In the genomic region with DNA sequence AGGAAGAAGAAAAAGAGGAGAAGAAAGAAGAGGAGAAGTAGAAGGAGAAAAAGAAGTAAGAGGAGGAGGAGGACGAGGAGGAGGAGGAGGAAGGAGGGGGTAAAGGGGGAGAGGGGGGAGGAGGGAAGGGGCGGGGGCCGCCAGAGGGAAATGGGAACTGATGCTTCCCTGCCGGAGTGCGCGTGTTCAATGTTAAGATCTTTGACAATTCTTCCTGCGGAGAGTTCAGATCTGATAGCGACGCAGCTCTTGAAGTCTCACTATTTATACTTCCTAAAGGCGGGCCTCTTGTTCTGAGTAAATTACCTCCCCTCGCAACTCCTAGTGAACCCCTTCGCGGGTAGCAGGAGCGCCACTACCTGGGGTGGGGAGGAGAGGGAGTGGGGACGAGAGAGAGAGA, we compare ENCODE assay signal across 8 mouse cellular contexts. TPM values are rescaled to one million over a fixed set of nuclear protein-coding genes. Genes with fewer than 3 reads are reported as not detected.
A peak's percentile ranks its signal among the peaks of the same experiment; 100 is the strongest.
DNase-seq lines count a peak whose midpoint lies in the region; ATAC-seq and TF ChIP-seq lines count a peak whose summit lies in the region.

A gene (minus strand): TSS at position 66 of the 400 bp plus-strand sequence.

- TF ChIP-seq CTCF in left cerebral cortex, adult 2 months (IDR thresholded peaks at IDR 0.05), result no peak
- no peak for TF ChIP-seq CTCF in bone marrow, adult 2 months (IDR thresholded peaks at IDR 0.05; ENCODE audit: control insufficient read depth, insufficient read depth, low read length)

- H3K36me3 ChIP-seq in hindbrain, embryonic 14.5 days (replicated peaks; ENCODE audit: control insufficient read depth, insufficient read depth), result no peaks in the 10 kb centered on the region
- H3K36me3 ChIP-seq in midbrain, embryonic 13.5 days, result no peaks in the 10 kb centered on the region

- no peak within 1 kb of the TSS for H3K27ac ChIP-seq in left cerebral cortex, adult 2 months
- H3K27ac ChIP-seq in bone marrow, adult 2 months (ENCODE audit: control insufficient read depth, insufficient read depth, low read depth, low read length, poor library complexity), result no peak within 1 kb of the TSS; the same call in 1 of the 2 replicates
- H3K27ac ChIP-seq in hindbrain, embryonic 14.5 days, result peak within 1 kb of the TSS; percentile 80
- peak within 1 kb of the TSS; percentile 91 for H3K27ac ChIP-seq in midbrain, embryonic 13.5 days

- TF ChIP-seq POLR2A in bone marrow, adult 2 months (IDR thresholded peaks at IDR 0.05; ENCODE audit: borderline replicate concordance, control insufficient read depth, low read depth, low read length), result no peak

- H3K4me3 ChIP-seq in left cerebral cortex, adult 2 months, result peak within 1 kb of the TSS; percentile 21; the same call in 1 of the 2 replicates
- peak within 1 kb of the TSS; percentile 39 for H3K4me3 ChIP-seq in bone marrow, adult 2 months (replicated peaks; ENCODE audit: control insufficient read depth, low read depth, low read length)
- H3K4me3 ChIP-seq in hindbrain, embryonic 14.5 days (replicated peaks; ENCODE audit: low read length), result peak within 1 kb of the TSS; percentile 39
- peak within 1 kb of the TSS; percentile 61 for H3K4me3 ChIP-seq in midbrain, embryonic 13.5 days (replicated peaks)

- DNase-seq in left cerebral cortex, adult 2 months (ENCODE audit: extremely low spot score in 1 of 2, low spot score in 2 of 2), result no peak
- DNase-seq in left cerebral cortex, adult 18-20 months (ENCODE audit: low spot score in 2 of 2), result no peak
- no peak for DNase-seq in hindbrain, embryonic 14.5 days (ENCODE audit: low spot score)
- no peak for DNase-seq in layer of hippocampus, adult 9-11 months
- no peak for DNase-seq in left cerebral cortex, postnatal 14 days (ENCODE audit: low spot score in 2 of 2)
- DNase-seq in lung, adult 18-20 months, result no peak

- peak within 1 kb of the TSS; percentile 54 for H3K4me2 ChIP-seq in hindbrain, embryonic 14.5 days (replicated peaks)
- peak within 1 kb of the TSS; percentile 63 for H3K4me2 ChIP-seq in midbrain, embryonic 13.5 days (replicated peaks)

- 0% methylated on average over 15 of the region's 15 CpGs for WGBS in bone marrow, adult 2 months
- WGBS in hindbrain, embryonic 14.5 days, result under 1% methylated on average over 15 of the region's 15 CpGs
- WGBS in midbrain, embryonic 13.5 days, result 2% methylated on average over 14 of the region's 15 CpGs

- no peaks in the 10 kb centered on the region for H3K9me3 ChIP-seq in hindbrain, embryonic 14.5 days (ENCODE audit: control insufficient read depth, low read length)
- H3K9me3 ChIP-seq in midbrain, embryonic 13.5 days, result no peaks in the 10 kb centered on the region

- H3K9ac ChIP-seq in hindbrain, embryonic 14.5 days, result peak within 1 kb of the TSS; percentile 55
- peak within 1 kb of the TSS; percentile 84 for H3K9ac ChIP-seq in midbrain, embryonic 13.5 days (replicated peaks)

- intact Hi-C loops in left cerebral cortex, adult 2 months (cut with DNase I), result loop anchor here (5.0 to 10.0 kb wide), 2 partner anchors 234 to 363 kb away; no protein-coding TSS in a partner anchor
- intact Hi-C loops in left cerebral cortex, postnatal 14 days (cut with DNase I), result loop anchor here (10.0 kb wide), 1 partner anchor 363 kb away; no protein-coding TSS in a partner anchor

- no peak for ATAC-seq in hindbrain, embryonic 14.5 days (ENCODE audit: low FRiP score)
- ATAC-seq in midbrain, embryonic 13.5 days, result peak; percentile 11; the same call in 1 of the 2 replicates

- peaks cover 67% of the 10 kb centered on the region for H3K27me3 ChIP-seq in hindbrain, embryonic 14.5 days (ENCODE audit: control insufficient read depth, insufficient read depth, low read length)
- H3K27me3 ChIP-seq in midbrain, embryonic 13.5 days, result peaks cover 54% of the 10 kb centered on the region

- no peaks in the 10 kb centered on the region for H3K4me1 ChIP-seq in bone marrow, adult 2 months (ENCODE audit: control insufficient read depth, insufficient read depth, low read length)
- peaks cover 14% of the 10 kb centered on the region; the same call in 1 of the 2 replicates for H3K4me1 ChIP-seq in hindbrain, embryonic 14.5 days (replicated peaks; ENCODE audit: control insufficient read depth, insufficient read depth, low read length)
- H3K4me1 ChIP-seq in midbrain, embryonic 13.5 days (replicated peaks), result peaks cover 35% of the 10 kb centered on the region

RNA-seq across cellular contexts. Expression of the gene that starts here (rescaled TPM):
- not detected for total RNA-seq in left cerebral cortex, adult 2 months (2021)
- total RNA-seq in left cerebral cortex, adult 18-20 months (2021), result not detected
- 2.7 and 3.0 TPM in 2 replicates for polyA plus RNA-seq in bone marrow, adult 2 months (2011; ENCODE audit: insufficient read depth, insufficient read length, low replicate concordance, missing spikeins)
- 26.3 and 27.5 TPM in 2 replicates for polyA plus RNA-seq in hindbrain, embryonic 14.5 days (2014; fragmentation: Nextera tagmentation; extraction: Ambion mirVana)
- 90.2 and 104 TPM in 2 replicates for polyA plus RNA-seq in midbrain, embryonic 13.5 days (2015; fragmentation: Nextera tagmentation; extraction: Ambion mirVana)
- not detected for total RNA-seq in left cerebral cortex, postnatal 14 days (2021)

Comparison
In these comparisons a context has a peak if more than half of its experiments do, and no peak if none do; other contexts are left out.
1. H3K27ac ChIP-seq: peak in hindbrain, embryonic 14.5 days (single experiment) and midbrain, embryonic 13.5 days (single experiment); none in left cerebral cortex, adult 2 months (single experiment) and bone marrow, adult 2 months (single experiment).
2. Peak in every context shown above with its lines, with median percentiles within 50 percentile points of each other: H3K4me3 ChIP-seq.